Mouse (Mus musculus) stomach, embryonic 16.5 days (tissue): ENCODE measurements at regions not wholly inside any gene's neighbourhood (a gene's known extent, or its start where the extent isn't known, plus 50 kb on each side); places are given as distances from the start of the nearest gene placed in this dataset.

Source experiments
- ATAC-seq: fragments of 200-750 bp; cut with Nextera tagmentation; 2 replicates; pipeline ENCODE4 v1.8.0; 2017; ENCODE audit warnings: moderate number of reproducible peaks, moderate TSS enrichment; ENCODE audit not compliant: insufficient read depth, low FRiP score
- H3K27ac ChIP-seq: fragments of 300-500 bp; sonication (generic); 2 replicates; pipeline ENCODE4 v1.5.1; 2014; ENCODE audit warnings: low read length
- H3K27me3 ChIP-seq: fragments of 300-500 bp; sonication (generic); 2 replicates; pipeline ENCODE4 v1.6.1; 2014; ENCODE audit warnings: low read length, control low read depth, mixed read lengths; ENCODE audit not compliant: control insufficient read depth, insufficient read depth
- H3K36me3 ChIP-seq: fragments of 300-500 bp; sonication (generic); 2 replicates; pipeline ENCODE4 v1.6.1; 2014; ENCODE audit warnings: low read length; ENCODE audit not compliant: control insufficient read depth, insufficient read depth
- H3K4me1 ChIP-seq: fragments of 300-500 bp; sonication (generic); 2 replicates; pipeline ENCODE4 v1.6.1; 2014; ENCODE audit warnings: low read length, control low read depth, mixed read lengths; ENCODE audit not compliant: control insufficient read depth, insufficient read depth
- H3K4me2 ChIP-seq: fragments of 300-500 bp; sonication (generic); 2 replicates; pipeline ENCODE4 v1.6.1; 2014; ENCODE audit warnings: low read depth, low read length, mixed read lengths
- H3K4me3 ChIP-seq: fragments of 300-500 bp; sonication (generic); replicated peaks from 2 replicates; pipeline ENCODE4 v1.5.1; 2014; ENCODE audit warnings: mild to moderate bottlenecking, low read length
- H3K9ac ChIP-seq: fragments of 300-500 bp; sonication (generic); 2 replicates; pipeline ENCODE4 v1.6.1; 2014; ENCODE audit warnings: low read length
- H3K9me3 ChIP-seq: fragments of 300-500 bp; sonication (generic); replicated peaks from 2 replicates; pipeline ENCODE4 v1.6.1; 2016; ENCODE audit warnings: low read length, control low read depth; ENCODE audit not compliant: control insufficient read depth
- WGBS: fragments of 180-500 bp; shearing (Covaris S2); extraction: QIAGEN DNeasy Blood & Tissue Kit; methylation state at CpG from one replicate; pipeline ENCODE4 v1.1.7; 2014; 5-methylcytosine and 5-hydroxymethylcytosine counted together

GRCm38 (mm10) chr9:56547291-56547977 lies 129.0 kb downstream of the Hmg20a start:
- no peaks in the 10 kb centered on the region for H3K36me3 ChIP-seq
- no peaks in the 10 kb centered on the region for H3K27me3 ChIP-seq
- 0 out of 2 replicates have a peak, but pooled peaks cover 7% of the 10 kb centered on the region for H3K4me1 ChIP-seq
- 63% methylated on average over 9 of the region's 9 CpGs for WGBS
- H3K9ac ChIP-seq, result no peak overlapping the region
- H3K27ac ChIP-seq, result 0 out of 2 replicates have a peak overlapping the region, but pooled peaks have one; percentile 16
- no peaks in the 10 kb centered on the region for H3K9me3 ChIP-seq
- no peak overlapping the region for H3K4me2 ChIP-seq
- ATAC-seq, result no peak
- no peak overlapping the region for H3K4me3 ChIP-seq

DNA sequence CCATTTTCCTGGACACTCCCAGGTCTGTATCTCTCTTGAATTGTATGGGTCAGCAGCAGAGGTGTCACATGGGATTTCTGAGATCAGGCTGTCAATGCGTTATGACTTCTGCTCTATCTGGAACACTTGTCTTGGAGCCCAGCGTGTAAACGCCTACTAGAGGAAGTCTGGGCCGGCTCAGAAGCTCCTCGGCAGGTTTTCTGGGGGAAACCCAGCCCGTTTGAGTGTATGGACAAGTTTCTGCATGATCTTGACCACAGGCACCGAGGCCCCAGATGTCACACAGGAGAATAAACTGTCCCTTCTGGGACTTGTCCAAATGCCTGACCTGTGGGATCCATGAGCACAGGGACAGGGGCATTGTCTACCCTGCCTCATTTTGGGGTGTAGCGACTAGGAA lies 131.4 kb downstream of the Hmg20a start:
- Histone ChIP-seq H3K27ac (no peak overlapping the region), H3K4me3 (no peak overlapping the region), H3K9ac (no peak overlapping the region), H3K9me3 (no peaks in the 10 kb centered on the region), H3K4me2 (no peak overlapping the region), H3K36me3 (no peaks in the 10 kb centered on the region), H3K27me3 (no peaks in the 10 kb centered on the region), H3K4me1 (peaks cover 16% of the 10 kb centered on the region; the same call in 1 of the 2 replicates)
- ATAC-seq, result no peak
- WGBS, result 55% methylated on average over 8 of the region's 8 CpGs

DNA sequence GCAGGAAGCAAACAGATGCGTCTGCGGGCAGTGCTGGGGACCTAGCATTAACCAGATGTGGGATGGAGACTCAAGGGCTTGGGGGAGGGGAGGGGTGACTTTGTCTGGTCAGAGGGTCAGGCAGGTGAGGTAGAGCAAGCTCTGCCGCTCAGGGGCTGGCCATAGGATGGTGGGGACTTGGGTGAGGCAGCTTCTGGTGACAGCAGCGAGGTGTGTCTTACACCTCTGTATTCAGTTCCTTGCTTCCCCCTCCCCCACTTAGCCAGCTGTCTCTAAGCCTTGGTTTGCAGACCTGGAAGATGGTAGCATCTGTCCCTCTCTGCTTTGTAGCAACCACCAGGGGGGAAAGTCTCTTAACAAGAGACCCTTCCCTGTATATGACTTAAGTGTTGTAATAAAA lies 131.8 kb downstream of the Hmg20a start:
- ATAC-seq, result no peak

GRCm38 (mm10) chr9:56551376-56552186 lies 133.2 kb downstream of the Hmg20a start:
- Histone ChIP-seq H3K9ac (no peak overlapping the region), H3K36me3 (no peaks in the 10 kb centered on the region), H3K27me3 (no peaks in the 10 kb centered on the region), H3K9me3 (no peaks in the 10 kb centered on the region), H3K4me1 (peaks cover 16% of the 10 kb centered on the region; the same call in 1 of the 2 replicates), H3K4me3 (no peak overlapping the region), H3K4me2 (no peak overlapping the region), H3K27ac (0 out of 2 replicates have a peak overlapping the region, but pooled peaks have one; percentile 23)
- WGBS, result 76% methylated on average over 11 of the region's 11 CpGs
- ATAC-seq, result no peak

More for the DNA sequence above, 131.8 kb downstream of the Hmg20a start:
- no peak overlapping the region for H3K4me2 ChIP-seq
- no peaks in the 10 kb centered on the region for H3K27me3 ChIP-seq
- no peak overlapping the region for H3K9ac ChIP-seq
- 49% methylated on average over 4 of the region's 4 CpGs for WGBS
- H3K36me3 ChIP-seq, result no peaks in the 10 kb centered on the region
- H3K9me3 ChIP-seq, result no peaks in the 10 kb centered on the region
- no peak overlapping the region for H3K4me3 ChIP-seq
- H3K27ac ChIP-seq, result no peak overlapping the region
- H3K4me1 ChIP-seq, result peaks cover 16% of the 10 kb centered on the region; the same call in 1 of the 2 replicates

DNA sequence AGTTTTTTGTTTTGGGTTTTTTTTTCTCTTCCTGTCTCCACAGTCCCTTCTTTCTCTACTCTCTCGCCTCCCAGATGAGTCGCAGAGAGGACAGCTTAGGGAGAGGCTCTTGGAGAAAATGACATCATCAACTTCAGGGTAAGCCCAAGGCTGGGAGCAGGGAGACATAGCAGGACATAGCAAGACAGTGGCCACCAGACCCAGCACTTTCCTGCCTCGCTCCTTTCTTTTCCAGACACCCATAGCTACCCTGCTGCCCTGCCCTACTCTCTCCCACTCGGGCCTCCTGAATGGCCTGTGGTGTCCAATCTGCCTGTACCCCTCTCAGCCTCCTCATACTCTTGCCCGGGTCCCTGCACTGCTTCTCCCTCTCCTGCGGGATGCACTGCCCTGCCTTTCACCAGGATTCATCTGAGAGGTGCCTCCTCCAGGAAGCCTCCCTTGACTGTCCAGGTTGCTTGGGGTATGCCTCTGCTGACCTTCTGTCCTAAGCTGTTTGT lies 133.8 kb downstream of the Hmg20a start:
- Histone ChIP-seq H3K4me3 (no peak overlapping the region), H3K36me3 (no peaks in the 10 kb centered on the region), H3K27ac (0 out of 2 replicates have a peak overlapping the region, but pooled peaks have one; percentile 23), H3K4me1 (peaks cover 16% of the 10 kb centered on the region; the same call in 1 of the 2 replicates), H3K9ac (no peak overlapping the region; the same call in 1 of the 2 replicates), H3K4me2 (no peak overlapping the region), H3K27me3 (no peaks in the 10 kb centered on the region), H3K9me3 (no peaks in the 10 kb centered on the region)
- no peak for ATAC-seq
- WGBS, result 56% methylated on average over 6 of the region's 6 CpGs

GRCm38 (mm10) chr9:56552766-56553165 lies 134.4 kb downstream of the Hmg20a start:
- 11% methylated on average over 1 of the region's 1 CpGs for WGBS

DNA sequence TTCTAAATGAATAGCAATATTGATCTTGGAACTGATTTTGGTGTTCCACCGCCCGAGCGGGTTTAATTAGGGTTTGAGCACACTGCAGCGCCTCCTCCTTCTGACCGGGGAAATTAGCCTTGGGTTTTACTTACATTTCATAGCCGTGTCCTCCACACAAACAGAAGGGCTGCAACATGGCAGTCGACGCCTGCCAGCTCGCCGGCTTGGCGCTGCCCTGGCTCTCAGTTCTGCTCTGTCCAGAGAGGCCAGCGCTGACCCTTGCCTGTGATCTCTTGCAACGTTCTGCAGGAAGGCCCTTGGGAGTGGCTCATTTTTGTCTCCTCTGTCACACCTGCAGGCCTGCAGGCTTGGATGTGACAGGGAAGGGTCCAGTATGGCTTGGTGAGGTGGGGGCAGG lies 135.2 kb downstream of the Hmg20a start:
- H3K9me3 ChIP-seq, result no peaks in the 10 kb centered on the region
- H3K27ac ChIP-seq, result no peak overlapping the region
- H3K9ac ChIP-seq, result no peak overlapping the region
- no peaks in the 10 kb centered on the region for H3K36me3 ChIP-seq
- no peak overlapping the region for H3K4me3 ChIP-seq
- H3K4me1 ChIP-seq, result peaks cover 16% of the 10 kb centered on the region; the same call in 1 of the 2 replicates
- ATAC-seq, result no peak
- 62% methylated on average over 13 of the region's 13 CpGs for WGBS
- H3K27me3 ChIP-seq, result no peaks in the 10 kb centered on the region
- no peak overlapping the region for H3K4me2 ChIP-seq

More at GRCm38 (mm10) chr9:56552766-56553165, 134.4 kb downstream of the Hmg20a start:
- no peaks in the 10 kb centered on the region for H3K36me3 ChIP-seq
- H3K4me1 ChIP-seq, result peaks cover 16% of the 10 kb centered on the region; the same call in 1 of the 2 replicates
- no peak overlapping the region for H3K27ac ChIP-seq
- no peaks in the 10 kb centered on the region for H3K27me3 ChIP-seq
- H3K4me2 ChIP-seq, result no peak overlapping the region
- H3K9me3 ChIP-seq, result no peaks in the 10 kb centered on the region
- ATAC-seq, result peak; percentile 64
- H3K9ac ChIP-seq, result no peak overlapping the region
- no peak overlapping the region for H3K4me3 ChIP-seq

DNA sequence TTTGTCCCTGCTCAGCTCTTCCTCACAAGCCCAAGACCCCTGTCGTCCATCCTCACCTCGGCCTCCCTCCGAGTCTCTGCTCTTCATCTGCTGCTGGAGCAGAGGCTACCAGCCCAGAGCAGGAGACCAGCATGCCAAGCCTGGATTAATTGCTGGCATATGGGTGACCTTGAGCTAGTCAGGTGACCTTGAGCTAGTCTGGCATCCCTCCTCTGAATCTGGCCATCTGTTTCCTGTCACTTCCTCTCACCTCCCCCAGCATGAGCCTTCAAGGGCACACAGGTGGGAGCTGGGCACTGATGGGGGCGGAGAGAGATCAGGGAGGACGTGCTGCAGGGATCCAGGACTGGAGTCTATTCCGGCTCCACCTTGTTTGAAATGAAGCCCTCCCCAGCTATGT lies 135.7 kb downstream of the Hmg20a start:
- Histone ChIP-seq H3K4me2 (no peak overlapping the region), H3K9ac (no peak overlapping the region), H3K9me3 (no peaks in the 10 kb centered on the region), H3K36me3 (no peaks in the 10 kb centered on the region), H3K4me1 (peaks cover 16% of the 10 kb centered on the region; the same call in 1 of the 2 replicates), H3K27ac (no peak overlapping the region), H3K4me3 (no peak overlapping the region), H3K27me3 (no peaks in the 10 kb centered on the region)
- ATAC-seq, result no peak
- 52% methylated on average over 6 of the region's 6 CpGs for WGBS
